8 mouse cellular contexts compared by ENCODE assay signal in genomic region chr4:48278757-48279497, GRCm38 (mm10). TPM values are rescaled to one million over a fixed set of nuclear protein-coding genes. Genes with fewer than 3 reads are reported as not detected.
A peak's percentile ranks its signal among the peaks of the same experiment; 100 is the strongest.
DNase-seq lines count a peak whose midpoint lies in the region; ATAC-seq and TF ChIP-seq lines count a peak whose summit lies in the region.

No protein-coding gene starts in this region.

- peak overlapping the region; percentile 88 for H3K9ac ChIP-seq in kidney, postnatal 0 days (ENCODE audit: low read depth, low read length)
- H3K9ac ChIP-seq in stomach, postnatal 0 days (ENCODE audit: low read length), result peak overlapping the region; percentile 97

- WGBS in forebrain, embryonic 10.5 days, result under 1% methylated on average over 34 of the region's 34 CpGs
- under 1% methylated on average over 34 of the region's 34 CpGs for WGBS in kidney, postnatal 0 days
- WGBS in stomach, postnatal 0 days, result 0% methylated on average over 34 of the region's 34 CpGs

- H3K4me1 ChIP-seq in forebrain, embryonic 10.5 days, result peaks cover 20% of the 10 kb centered on the region
- H3K4me1 ChIP-seq in kidney, postnatal 0 days (replicated peaks; ENCODE audit: insufficient read depth, low read length), result 0 out of 2 replicates have a peak, but pooled peaks cover 4% of the 10 kb centered on the region
- 0 out of 2 replicates have a peak, but pooled peaks cover 2% of the 10 kb centered on the region for H3K4me1 ChIP-seq in stomach, postnatal 0 days (replicated peaks; ENCODE audit: control insufficient read depth, insufficient read depth)

- TF ChIP-seq CTCF in kidney, postnatal 0 days (IDR thresholded peaks at IDR 0.05; ENCODE audit: low read depth), result no peak
- no peak for TF ChIP-seq CTCF in stomach, postnatal 0 days (IDR thresholded peaks at IDR 0.05; ENCODE audit: low read depth)

- peak overlapping the region; percentile 95 for H3K4me3 ChIP-seq in forebrain, embryonic 10.5 days
- H3K4me3 ChIP-seq in kidney, postnatal 0 days (replicated peaks; ENCODE audit: low read depth, low read length), result peak overlapping the region; percentile 92
- H3K4me3 ChIP-seq in stomach, postnatal 0 days (ENCODE audit: low read depth, low read length), result peak overlapping the region; percentile 95

- no peak for ATAC-seq in kidney, postnatal 0 days (replicated peaks; ENCODE audit: low FRiP score, low read depth)
- no peak for ATAC-seq in stomach, postnatal 0 days (ENCODE audit: low FRiP score, low TSS enrichment)

- no peak for TF ChIP-seq EP300 in stomach, postnatal 0 days (optimal IDR thresholded peaks at IDR 0.05)

- H3K27me3 ChIP-seq in forebrain, embryonic 10.5 days (ENCODE audit: poor library complexity, severe bottlenecking), result no peaks in the 10 kb centered on the region
- no peaks in the 10 kb centered on the region for H3K27me3 ChIP-seq in kidney, postnatal 0 days (ENCODE audit: insufficient read depth, low read length)
- no peaks in the 10 kb centered on the region for H3K27me3 ChIP-seq in stomach, postnatal 0 days (ENCODE audit: control insufficient read depth, insufficient read depth, low read length)

- peaks cover 10% of the 10 kb centered on the region for H3K36me3 ChIP-seq in forebrain, embryonic 10.5 days (replicated peaks)
- no peaks in the 10 kb centered on the region for H3K36me3 ChIP-seq in kidney, postnatal 0 days (ENCODE audit: insufficient read depth, low read length)
- no peaks in the 10 kb centered on the region for H3K36me3 ChIP-seq in stomach, postnatal 0 days (ENCODE audit: control insufficient read depth, insufficient read depth, low read length)

- no peaks in the 10 kb centered on the region for H3K9me3 ChIP-seq in forebrain, embryonic 10.5 days
- no peaks in the 10 kb centered on the region for H3K9me3 ChIP-seq in kidney, postnatal 0 days (replicated peaks; ENCODE audit: low read length)
- no peaks in the 10 kb centered on the region for H3K9me3 ChIP-seq in stomach, postnatal 0 days (ENCODE audit: control insufficient read depth, low read length)

- peak overlapping the region; percentile 95 for H3K27ac ChIP-seq in forebrain, embryonic 10.5 days
- H3K27ac ChIP-seq in kidney, postnatal 0 days, result peak overlapping the region; percentile 88
- peak overlapping the region; percentile 95 for H3K27ac ChIP-seq in stomach, postnatal 0 days (replicated peaks)

- H3K4me2 ChIP-seq in kidney, postnatal 0 days (ENCODE audit: low read length), result peak overlapping the region; percentile 72
- H3K4me2 ChIP-seq in stomach, postnatal 0 days (replicated peaks; ENCODE audit: low read depth), result peak overlapping the region; percentile 83

- DNase-seq in layer of hippocampus, adult 18-20 months (ENCODE audit: low spot score in 2 of 2), result peak; percentile 25 to 36
- no peak for DNase-seq in layer of hippocampus, postnatal 36 days
- peak; percentile 74 for DNase-seq in ZHBTc4 (ENCODE audit: low read depth, low spot score)
- DNase-seq in forebrain, embryonic 10.5 days (ENCODE audit: extremely low spot score, low spot score), result peak; percentile 26
- peak; percentile 52 for DNase-seq in kidney, postnatal 0 days (ENCODE audit: low spot score)
- peak; percentile 4 for DNase-seq in lung, postnatal 14 days
- DNase-seq in stomach, postnatal 0 days (ENCODE audit: low spot score), result peak; percentile 56
- DNase-seq in testis, postnatal 14 days (ENCODE audit: low spot score), result no peak

RNA-seq across cellular contexts. Expression of gene Erp44, which starts 0.4 kb away (rescaled TPM):
- total RNA-seq in layer of hippocampus, adult 18-20 months (2021), result 10 to 100 TPM; 36.7 to 38.8 TPM
- 10 to 100 TPM; 35.5 to 37.2 TPM for total RNA-seq in layer of hippocampus, postnatal 36 days (2021)
- 59.4 and 59.8 TPM in 2 replicates for polyA plus RNA-seq in forebrain, embryonic 10.5 days (2016; fragmentation: Nextera tagmentation; extraction: Ambion mirVana)
- 94.3 and 105 TPM in 2 replicates for polyA plus RNA-seq in kidney, postnatal 0 days (2015; fragmentation: Nextera tagmentation; extraction: Ambion mirVana)
- polyA plus RNA-seq in stomach, postnatal 0 days (2015; fragmentation: Nextera tagmentation; extraction: Ambion mirVana), result 118 and 121 TPM in 2 replicates

RNA-seq across cellular contexts. Expression of gene Invs, which starts 0.6 kb away (rescaled TPM):
- total RNA-seq in layer of hippocampus, adult 18-20 months (2021), result 10 to 100 TPM; 12.9 to 13.2 TPM
- total RNA-seq in layer of hippocampus, postnatal 36 days (2021), result 10 to 100 TPM; 13.3 to 15.5 TPM
- 9.3 and 9.8 TPM in 2 replicates for polyA plus RNA-seq in forebrain, embryonic 10.5 days (2016; fragmentation: Nextera tagmentation; extraction: Ambion mirVana)
- 4.0 and 5.4 TPM in 2 replicates for polyA plus RNA-seq in kidney, postnatal 0 days (2015; fragmentation: Nextera tagmentation; extraction: Ambion mirVana)
- 2.2 and 2.6 TPM in 2 replicates for polyA plus RNA-seq in stomach, postnatal 0 days (2015; fragmentation: Nextera tagmentation; extraction: Ambion mirVana)

Comparison
In these comparisons a context has a peak if more than half of its experiments do, and no peak if none do; other contexts are left out.
1. DNase-seq: peak in layer of hippocampus, adult 18-20 months (2 of 2), ZHBTc4 (single experiment), forebrain, embryonic 10.5 days (single experiment), kidney, postnatal 0 days (single experiment), lung, postnatal 14 days (single experiment) and stomach, postnatal 0 days (single experiment); none in layer of hippocampus, postnatal 36 days (0 of 2) and testis, postnatal 14 days (single experiment).
2. Peak in every context shown above with its lines, with median percentiles within 50 percentile points of each other: H3K27ac ChIP-seq and H3K4me3 ChIP-seq.